Mouse (Mus musculus): ENCODE results near the gene Ncf2.

Gene Ncf2

DNA sequence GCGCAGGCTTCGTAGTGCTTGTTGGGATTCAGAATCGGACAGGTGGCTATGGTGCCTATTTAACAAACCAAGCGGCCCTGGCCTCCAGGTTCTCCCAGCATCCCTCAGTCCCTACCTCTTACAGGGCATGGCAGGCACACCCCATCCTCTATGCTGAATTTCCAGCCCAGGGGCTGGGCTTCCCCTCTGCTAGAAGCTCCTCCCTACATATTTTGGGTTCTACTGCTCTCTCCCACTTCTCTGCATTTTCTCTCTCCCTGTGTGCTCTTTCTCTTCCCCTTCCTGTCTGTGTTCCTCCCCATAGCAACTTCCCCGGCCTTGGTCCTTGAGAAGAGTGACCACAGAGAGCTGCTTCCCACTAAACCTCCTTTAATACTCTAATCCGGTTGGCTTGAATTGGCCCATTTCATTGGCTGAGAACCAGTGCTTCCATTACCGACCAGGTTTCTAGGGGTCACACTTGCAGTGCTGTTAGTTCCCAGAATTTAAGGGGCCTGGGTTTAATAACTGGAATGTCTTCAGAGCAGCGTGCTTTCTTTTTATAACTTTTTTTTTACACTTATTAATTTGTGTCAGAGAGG lies 3.2 kb upstream of the Ncf2 start:
- 83% methylated on average over 8 of the region's 8 CpGs for WGBS

DNA sequence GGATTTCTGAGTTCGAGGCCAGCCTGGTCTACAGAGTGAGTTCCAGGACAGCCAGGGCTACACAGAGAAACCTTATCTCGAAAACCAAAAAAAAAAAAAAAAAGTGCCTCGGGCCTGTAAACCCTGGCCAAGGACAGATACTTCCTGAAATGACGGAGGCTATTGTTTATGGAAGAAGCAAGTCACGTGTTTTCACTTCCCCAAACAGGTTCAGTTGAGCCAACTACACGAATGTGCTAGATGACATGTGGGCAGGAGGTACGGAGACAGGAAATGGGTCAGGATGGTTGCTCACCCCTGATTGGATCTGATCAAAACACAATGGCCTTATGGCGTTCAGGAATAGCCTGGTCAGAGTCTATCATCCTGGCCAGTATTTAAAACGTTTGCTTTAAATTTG lies 1.9 kb upstream of the Ncf2 start:
- WGBS, result 67% methylated on average over 9 of the region's 9 CpGs

DNA sequence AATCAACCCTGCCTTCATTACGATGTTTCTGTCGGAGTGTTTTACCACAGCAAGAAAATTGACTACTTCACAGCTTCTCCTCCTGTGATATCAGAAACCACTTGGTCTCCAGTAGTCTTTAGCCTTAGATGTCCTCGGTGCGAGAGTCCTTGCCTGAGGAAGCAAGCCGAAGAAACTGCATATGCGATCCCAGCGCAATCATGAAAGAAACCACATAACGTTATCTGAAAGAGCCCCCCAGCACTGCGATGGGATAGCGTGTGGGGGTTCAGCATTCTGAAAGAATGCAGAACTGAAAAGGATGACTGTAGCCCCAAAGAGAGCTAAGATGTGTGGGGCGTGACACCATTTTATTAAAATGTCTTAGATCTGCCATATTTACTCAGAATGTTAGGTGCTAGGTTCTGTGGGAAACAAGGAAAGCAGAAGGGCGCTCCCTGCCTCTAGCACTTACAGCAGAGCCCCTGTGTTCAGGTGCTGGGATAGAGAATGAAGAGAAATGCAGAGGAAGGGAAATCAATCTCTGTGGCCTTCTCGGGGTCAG lies 711 bp downstream of the Ncf2 start:
- WGBS, result 92% methylated on average over 13 of the region's 13 CpGs

DNA sequence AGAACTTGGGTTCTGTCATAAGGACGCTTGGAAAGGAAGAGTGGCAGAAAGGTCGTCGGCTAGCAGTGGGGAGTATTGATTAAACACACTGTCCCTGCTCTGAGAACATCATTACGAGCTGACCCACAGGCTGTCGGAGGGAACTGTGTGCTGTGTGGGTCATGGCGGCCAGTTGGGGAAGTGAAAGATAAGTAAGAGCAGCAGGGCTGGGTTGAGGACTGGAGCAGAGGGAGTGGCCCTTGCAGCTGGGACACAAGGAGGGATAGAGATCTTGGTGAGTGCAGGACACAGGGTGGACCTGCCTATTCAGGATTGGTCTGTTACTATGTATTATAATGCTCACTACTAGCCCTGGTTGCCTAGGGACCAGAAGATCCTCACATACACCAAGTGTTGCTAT lies 4.9 kb downstream of the Ncf2 start:
- WGBS, result 92% methylated on average over 6 of the region's 6 CpGs

DNA sequence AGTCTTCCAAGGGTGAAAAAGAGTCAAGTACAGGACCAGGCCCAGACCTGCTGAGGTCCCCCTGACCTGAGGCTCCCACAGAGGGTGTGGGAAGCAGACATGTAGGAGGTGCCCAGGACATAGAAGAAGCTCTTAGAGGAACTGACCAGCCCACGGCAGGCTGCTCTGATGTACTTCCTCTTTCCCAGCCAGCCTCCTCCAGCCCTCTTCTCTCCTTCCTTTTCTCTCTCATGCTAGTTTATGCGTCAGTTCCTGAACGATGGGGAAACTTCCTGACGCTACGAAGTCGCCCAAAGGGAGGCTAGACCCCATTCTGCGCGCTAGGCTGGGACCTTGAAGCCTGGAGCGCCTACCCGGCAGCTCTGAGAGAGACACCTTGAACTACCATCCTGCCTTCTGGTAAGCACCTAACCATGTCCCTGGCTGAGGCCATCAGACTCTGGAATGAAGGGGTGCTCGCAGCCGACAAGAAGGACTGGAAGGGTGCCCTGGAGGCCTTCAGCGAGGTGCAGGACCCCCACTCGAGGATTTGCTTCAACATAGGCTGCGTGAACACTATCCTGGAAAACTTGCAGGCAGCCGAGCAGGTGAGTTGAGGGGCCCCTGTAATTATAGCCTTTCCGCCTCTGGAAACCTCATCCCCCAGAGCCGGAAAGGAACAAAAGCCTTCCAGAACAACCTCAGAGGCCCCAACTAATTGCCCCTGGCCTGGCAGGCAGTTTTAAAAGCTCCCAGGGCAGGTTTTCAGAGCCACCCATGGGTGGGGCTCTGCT lies 7.8 kb downstream of the Ncf2 start:
- WGBS, result 84% methylated on average over 18 of the region's 18 CpGs

DNA sequence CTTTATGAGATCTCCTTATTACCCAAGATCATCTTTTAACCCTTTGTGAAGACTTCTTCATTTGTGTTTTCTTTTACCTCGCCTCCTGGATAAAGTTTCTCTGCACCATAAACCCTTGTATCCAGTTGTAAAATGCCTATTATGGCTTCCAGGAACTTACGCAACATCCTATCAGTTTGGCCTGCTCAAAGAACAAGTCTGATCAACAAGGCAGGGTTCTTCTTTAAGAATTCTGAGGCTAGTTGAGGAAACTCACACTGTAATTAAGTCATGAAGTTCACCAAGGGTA lies 8.3 kb downstream of the Ncf2 start:
- 95% methylated on average over 2 of the region's 2 CpGs for WGBS

DNA sequence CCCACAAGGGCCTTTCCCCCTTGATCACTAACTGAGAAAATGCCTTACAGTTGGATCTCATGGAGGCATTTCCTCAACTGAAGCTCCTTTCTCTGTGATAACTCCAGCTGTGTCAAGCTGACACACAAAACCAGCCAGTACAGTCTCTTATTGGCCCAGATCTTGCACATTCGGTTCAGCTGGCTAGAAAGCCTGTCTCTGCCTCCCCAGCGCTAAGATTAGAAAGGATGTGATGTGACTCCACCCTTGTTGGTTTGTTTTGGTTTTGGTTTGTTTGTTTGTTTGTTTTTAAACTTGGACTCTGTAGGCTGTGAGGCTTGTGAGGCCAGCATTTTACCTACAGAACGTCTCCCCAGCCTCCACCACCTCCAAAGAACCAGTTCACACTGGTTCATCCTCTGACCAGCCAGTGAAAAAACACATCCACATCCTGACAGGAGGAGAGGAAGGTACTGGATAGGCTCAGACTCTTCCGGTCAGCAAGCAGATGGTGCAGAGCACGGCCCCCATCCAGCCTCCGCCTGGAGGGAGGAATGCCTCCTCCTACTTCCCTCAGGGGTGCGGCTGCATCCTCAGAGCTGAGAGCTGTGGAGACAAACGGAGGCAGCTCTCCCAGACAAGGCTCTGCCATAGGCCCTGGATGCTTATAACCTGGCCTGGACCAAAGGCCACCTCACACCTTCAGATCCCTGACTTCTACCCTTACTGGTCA lies 9.7 kb downstream of the Ncf2 start:
- WGBS, result 39% methylated on average over 8 of the region's 8 CpGs

DNA sequence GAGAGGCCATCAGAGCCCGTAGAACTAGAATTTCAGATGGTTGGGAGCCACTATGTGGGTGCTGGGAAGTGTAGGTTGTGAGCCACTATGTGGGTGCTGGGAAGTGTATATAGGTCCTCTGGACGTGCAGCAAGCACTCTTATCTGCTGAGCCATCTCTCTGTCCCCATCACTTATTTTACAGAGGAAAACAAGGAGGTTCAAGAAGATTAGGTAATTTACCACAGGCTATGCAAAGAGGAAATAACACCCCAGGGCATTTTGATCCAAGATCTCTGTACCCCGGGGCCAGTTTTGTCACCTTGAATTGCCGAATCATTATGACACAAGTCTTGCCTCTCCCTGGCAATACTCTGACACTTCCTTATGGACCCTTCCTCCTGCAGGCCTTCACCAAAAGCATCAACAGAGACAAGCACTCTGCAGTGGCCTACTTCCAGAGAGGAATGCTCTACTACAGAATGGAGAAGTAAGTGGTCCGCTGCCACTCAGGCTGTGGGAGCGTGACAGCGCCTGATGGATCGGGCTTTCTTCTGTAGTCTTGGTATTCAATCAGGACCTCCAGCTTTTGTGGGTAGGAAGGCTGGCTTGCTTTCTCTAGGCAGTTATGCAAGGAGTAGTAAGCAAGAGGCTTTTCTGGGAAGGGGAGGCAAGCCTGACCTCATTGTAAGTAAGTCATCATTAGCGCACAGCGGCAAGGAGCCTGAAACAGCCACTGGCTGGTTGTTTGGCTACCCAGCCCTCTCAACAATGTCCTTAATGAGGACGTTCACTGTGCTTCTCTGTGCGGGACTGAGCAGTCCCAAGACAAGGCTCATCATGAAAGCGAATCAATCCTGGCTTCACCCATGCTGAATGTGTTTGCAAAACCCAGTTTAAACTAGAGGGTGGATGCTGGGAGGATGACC lies 10.8 kb downstream of the Ncf2 start:
- WGBS, result 72% methylated on average over 13 of the region's 13 CpGs

DNA sequence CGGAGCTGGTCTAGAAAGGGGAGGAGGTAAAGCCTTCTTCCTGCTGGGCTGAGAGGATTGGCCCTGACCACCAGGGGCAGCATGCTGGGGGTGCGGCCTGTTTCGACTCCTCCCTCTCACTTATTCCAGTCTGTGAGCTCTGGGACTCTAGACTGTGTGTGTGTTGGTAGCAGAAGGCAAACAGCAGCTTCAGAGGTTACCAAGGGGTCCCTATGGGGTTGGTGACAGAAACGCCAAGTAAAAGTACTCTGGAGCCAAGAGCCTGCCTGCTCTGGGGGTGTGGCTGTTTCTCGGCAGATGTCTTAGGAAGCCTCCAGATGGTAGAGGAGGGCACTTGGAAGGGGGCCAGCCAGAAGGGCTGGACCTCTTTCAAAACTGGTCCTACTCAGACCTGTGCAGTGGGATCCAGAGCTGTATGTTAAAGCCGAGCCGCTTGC lies 15.3 kb downstream of the Ncf2 start:
- WGBS, result 39% methylated on average over 7 of the region's 7 CpGs

DNA sequence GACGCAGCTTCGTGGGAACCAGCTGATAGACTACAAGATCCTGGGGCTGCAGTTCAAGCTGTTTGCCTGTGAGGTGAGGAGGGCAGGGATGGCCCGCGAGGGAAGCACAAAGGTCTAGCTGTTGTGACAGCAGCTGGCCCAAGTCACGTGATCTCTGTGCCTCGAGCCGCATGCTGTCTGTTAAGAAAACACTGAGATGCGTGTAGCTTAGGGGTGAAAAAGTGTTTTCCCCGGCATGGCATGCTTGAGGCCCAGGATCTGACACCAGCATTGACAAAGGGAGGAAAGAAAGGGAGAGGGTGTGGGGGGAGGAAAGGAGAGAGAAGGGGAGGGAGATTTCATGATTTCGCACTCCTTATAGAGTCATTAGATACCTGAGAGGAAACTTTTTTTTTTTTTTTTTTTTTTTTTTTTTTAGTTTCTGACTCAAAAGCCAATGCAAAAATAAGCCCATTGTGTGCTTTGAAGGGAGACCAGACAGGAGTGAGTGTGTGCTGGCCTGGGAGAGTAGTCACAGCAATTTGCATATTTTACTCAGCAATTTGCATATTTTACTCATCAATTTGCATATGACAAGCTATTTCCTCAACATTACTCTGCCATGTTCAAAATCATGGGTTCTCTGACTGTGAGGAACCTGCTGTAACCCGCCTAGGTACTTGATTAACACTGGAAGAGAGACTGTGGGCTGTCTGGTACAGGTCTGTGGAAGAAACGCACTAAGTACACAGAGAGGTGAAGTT lies 17.2 kb downstream of the Ncf2 start:
- 31% methylated on average over 12 of the region's 12 CpGs for WGBS

DNA sequence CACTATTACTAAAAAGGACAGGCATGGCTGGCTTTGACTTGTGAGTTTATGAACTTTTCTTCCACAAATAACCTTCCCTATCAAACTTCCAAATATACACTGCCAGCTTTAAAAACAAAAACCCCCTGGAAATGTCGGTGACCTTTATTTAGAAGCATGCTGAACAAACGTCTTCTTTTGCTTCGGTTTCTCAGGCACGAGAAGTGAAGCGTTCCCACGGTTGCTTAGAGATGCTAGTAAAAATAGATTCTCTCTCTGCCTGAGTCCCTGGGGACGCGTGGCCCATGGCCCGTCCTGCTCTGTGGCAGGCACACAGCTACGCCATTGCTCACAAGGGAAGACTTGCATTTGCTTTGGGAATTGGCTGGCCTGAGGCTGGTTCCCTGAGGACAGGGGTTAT lies 17.8 kb downstream of the Ncf2 start:
- WGBS, result 10% methylated on average over 10 of the region's 10 CpGs

DNA sequence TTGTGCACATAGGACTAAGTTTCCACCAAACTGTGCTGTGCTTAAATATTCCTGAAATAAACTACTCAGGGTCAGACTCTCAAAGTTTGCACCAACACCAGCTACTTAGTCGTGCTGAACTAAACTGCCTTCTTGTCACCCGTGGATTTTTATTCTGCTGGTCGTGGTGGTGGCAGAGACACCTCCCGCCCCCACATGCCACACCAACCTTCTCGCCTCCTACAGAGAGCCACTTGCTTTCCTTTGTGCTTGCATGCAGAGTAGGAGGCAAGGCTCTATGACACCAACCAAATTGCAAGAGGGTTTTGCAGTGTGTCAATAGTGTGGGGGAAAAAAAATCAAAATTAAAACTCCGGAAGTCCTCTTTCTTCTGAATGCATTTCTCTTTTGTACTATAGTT lies 19.6 kb downstream of the Ncf2 start:
- 61% methylated on average over 6 of the region's 6 CpGs for WGBS

DNA sequence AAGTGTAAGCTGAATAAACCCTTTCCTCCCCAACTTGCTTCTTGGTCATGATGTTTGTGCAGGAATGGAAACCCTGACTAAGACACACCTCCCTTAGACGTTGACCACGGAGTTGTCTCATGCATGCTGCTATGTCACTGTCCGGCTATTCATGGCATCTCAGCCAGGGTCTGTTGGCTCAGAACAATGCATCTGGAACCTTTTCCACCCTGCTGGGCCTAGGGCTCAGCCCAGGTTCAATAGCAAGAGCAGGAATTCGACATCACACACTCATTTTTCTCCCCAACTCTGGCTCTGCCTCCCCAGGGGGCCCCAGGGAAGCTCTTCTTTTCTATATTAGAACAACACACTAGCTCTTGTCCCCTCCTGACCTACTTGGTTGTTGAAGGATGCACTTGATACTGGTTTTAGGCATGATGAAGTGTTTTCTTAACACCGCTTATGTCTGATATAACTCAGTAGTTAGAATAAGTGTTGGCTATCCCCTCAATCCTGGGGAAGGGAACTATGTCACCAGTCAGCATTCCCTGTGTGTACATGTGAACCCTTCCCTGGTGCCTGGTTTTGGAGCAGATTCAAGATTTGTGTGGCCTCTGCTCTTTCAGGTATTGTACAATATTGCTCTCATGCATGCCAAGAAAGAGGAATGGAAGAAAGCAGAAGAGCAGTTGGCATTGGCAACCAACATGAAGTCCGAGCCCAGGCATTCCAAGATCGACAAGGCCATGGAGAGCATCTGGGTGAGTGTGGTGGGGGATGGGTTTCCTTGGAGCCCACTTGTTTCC lies 21.1 kb downstream of the Ncf2 start:
- 80% methylated on average over 7 of the region's 7 CpGs for WGBS

DNA sequence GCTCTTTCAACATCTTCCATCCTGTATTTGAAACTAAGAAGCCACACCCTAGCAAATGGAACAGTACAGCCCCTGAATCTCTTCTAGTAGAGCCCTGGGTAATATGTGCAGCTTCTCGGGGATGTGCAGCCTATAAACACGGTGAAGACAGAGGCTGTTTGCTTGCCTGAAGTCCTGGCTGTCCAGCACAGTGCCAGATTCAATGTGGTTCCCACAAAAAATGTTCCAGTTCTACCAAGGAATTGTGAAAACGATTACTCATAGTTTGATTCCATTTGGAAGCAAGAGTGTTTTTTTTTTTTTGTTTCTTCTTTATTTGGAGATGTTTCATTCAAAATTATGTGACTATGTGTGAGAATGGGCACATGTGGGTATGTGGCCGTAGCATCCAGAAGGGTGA lies 21.8 kb downstream of the Ncf2 start:
- WGBS, result 44% methylated on average over 4 of the region's 4 CpGs

DNA sequence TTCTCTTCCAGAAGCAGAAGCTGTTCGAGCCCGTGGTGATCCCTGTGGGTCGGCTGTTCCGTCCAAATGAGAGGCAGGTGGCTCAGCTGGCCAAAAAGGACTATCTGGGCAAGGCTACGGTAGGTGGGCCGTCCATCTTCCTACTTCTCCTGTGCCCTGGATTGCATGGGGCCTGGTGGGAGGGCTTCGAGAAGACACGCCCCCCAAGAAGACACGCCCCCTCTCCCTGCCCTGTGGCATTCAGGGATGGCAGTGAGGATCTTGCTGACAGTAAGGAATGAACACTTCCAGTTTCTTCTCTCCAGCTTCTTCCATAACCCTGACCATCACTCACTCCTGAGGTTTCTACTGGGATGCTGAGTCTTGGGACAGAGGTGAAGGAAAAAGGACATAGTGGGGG lies 24.2 kb downstream of the Ncf2 start:
- WGBS, result 81% methylated on average over 9 of the region's 9 CpGs

DNA sequence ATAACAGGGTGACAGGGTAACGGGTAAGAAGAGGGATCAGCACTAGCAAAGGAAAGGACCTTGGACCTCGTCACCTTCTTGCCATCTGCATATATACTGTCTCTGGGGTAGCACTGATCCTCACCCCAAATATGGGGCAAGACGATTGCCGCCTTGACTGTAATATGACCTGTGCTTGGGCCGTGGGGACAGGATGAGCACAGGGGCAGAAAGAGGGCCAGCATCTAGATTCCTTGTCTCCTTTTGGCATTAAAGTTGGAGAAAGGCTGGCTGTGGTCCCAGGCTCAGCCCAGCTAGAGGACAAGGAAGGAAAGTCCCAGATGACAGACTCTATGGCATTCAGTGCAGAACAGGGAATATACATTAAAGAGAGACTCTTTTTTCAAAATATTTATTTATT lies 26.5 kb downstream of the Ncf2 start:
- WGBS, result 83% methylated on average over 5 of the region's 5 CpGs

DNA sequence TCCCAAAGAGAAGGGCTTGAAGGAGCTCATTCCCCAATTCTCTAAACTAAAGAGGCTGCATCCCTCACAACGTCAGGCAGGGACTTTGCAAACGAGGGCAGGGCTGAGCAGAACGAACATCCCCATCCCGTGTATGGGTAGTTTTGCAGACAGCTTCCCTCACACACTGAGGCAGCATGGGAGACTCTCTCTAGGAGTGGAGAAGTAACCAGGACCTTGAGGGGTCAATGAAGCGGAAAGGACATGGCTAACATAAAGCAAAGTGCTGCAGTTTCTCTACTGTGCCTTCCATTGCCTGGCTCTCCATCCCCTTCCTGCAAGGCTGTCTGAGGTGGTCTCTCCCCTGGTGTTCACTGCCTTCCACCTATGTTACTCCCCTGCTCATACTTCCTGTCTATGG lies 28.2 kb downstream of the Ncf2 start:
- WGBS, result 85% methylated on average over 5 of the region's 5 CpGs

DNA sequence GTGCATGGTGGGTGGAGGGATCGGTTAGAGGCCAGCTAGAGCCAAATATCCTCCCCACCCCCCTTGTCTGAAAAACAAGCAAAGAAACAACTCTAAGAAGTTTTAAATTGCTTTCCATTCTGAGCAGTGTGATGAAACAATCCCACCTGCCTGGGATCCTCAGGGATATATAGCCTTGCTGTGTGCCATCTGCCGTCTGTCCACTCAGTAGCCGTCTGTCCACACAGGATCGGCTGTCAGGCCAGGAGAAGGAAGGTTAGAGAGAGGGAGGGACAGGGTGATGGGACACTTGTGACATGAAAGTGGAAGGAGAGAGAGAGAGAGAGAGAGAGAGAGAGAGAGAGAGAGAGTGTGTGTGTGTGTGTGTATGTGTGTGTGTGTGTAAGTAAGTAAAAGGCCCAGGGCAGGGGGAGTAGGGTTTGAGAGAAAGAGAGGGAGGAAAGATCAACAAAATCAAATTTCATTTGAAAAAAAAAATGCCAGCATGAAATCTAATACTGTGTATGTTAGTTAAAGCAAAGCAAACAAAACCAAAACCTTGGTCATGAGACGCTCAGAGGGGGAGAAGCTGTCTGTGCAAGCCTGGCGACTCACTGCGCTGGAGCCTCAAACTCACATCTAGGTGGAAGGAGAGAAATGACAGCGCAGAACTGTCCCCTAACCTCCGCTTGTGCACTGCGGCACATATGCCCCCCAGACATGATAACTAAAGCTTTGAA lies 28.8 kb downstream of the Ncf2 start:
- WGBS, result 88% methylated on average over 10 of the region's 10 CpGs

DNA sequence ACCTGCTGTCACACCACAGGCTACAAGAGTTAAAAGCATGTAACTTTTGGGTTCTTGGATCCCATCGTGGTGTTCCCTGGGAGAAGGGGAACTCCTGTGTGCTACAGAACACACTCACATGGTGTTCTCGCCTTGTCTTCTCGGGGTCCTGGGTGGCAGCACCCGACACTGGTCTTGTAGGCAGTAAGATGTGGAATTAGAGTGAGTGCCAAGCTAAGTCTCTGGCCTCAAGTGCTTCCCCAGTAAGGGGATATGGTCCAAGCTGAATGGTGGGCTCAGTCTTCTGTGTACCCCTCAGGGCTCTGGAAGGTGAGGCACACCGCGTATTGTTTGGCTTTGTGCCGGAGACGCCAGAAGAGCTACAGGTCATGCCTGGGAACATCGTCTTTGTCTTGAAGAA lies 30.1 kb downstream of the Ncf2 start:
- WGBS, result 95% methylated on average over 9 of the region's 9 CpGs

DNA sequence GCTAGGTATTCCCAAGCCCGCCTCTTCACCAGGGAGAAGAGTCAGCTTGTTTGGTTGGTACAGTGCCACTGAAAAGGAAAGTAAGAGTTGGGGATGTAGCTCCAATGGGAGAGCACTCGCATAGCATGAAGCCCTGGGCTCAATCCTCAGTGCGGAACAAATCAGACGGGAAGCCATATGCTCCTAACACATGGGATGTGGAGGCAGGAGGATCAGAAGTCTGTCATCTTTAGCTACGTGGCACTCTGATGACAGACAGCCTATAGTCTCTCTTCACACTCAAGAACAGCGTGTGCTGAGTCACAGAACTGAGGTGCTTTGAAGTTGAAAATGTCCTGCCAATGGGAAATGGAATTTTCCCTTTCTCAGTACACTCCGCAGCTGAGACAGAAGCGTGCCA lies 31.0 kb downstream of the Ncf2 start:
- WGBS, result 51% methylated on average over 8 of the region's 8 CpGs
